Mouse (Mus musculus): ENCODE measurements around the gene Mpp6.

Gene Mpp6

DNA sequence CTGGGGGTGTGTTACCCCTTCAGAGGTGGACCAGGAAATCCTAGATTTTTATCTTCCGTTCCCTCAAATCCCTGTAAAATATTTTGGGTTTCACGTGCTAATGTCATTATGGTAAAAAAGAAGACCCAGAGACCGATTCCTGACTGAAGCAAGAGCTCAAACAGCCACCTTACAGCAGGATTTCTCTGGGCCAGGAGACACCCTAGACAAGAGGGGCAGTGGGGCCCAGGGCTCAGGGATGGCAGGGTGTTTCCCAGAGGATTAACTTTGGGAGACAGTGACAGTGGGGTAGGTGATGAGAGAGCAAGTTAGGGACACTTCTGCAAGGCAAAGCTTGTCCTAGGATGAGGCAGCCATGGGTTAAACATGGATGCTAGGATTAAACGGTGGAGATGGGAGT, 113.6 kb downstream of the Mpp6 start:
- no peak for DNase-seq (ENCODE audit: low spot score in 2 of 2)

DNA sequence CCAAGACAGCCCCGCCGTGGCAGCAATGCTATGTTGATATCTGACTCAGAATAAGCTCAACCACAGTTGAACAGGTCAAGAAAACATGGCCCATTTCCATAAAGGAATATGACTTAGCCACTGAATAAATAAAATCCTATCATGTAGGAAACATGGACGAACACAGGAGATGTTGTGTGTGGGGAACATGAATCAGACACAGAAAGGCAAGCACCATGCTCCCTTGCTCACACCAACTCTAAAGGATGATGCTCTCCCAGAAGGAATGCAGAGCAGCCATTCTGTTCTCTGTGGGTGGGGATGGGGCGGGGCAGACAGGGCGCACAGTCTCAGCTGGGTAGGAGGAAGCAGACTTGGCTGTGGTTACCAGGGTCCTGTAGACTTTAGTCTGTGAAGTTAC, 115.2 kb downstream of the Mpp6 start:
- no peak for DNase-seq (ENCODE audit: low spot score in 2 of 2)

- DNase-seq (ENCODE audit: low spot score in 2 of 2) = no peak
Observed at GRCm38 (mm10) chr6:50228180-50228579, 118.1 kb downstream of the Mpp6 start.

- no peak for DNase-seq (ENCODE audit: low spot score in 2 of 2)
Observed at GRCm38 (mm10) chr6:50231288-50231687, 121.2 kb downstream of the Mpp6 start.

- no peak for DNase-seq (ENCODE audit: low spot score in 2 of 2)
Observed at GRCm38 (mm10) chr6:50232984-50233383, 122.9 kb downstream of the Mpp6 start.

GRCm38 (mm10) chr6:50237963-50238362, 127.9 kb downstream of the Mpp6 start:
- no peak for DNase-seq (ENCODE audit: low spot score in 2 of 2)

GRCm38 (mm10) chr6:50239902-50240301, 129.9 kb downstream of the Mpp6 start:
- DNase-seq (ENCODE audit: low spot score in 2 of 2) = no peak

- no peak for DNase-seq (ENCODE audit: low spot score in 2 of 2)
Observed at GRCm38 (mm10) chr6:50240437-50240836, 130.4 kb downstream of the Mpp6 start.

- DNase-seq (ENCODE audit: low spot score in 2 of 2) = no peak
Observed at GRCm38 (mm10) chr6:50244126-50244525, 134.1 kb downstream of the Mpp6 start.

- DNase-seq (ENCODE audit: low spot score in 2 of 2) = no peak
Observed at GRCm38 (mm10) chr6:50244967-50245366, 134.9 kb downstream of the Mpp6 start.

GRCm38 (mm10) chr6:50247356-50247755, 137.3 kb downstream of the Mpp6 start:
- DNase-seq (ENCODE audit: low spot score in 2 of 2) = no peak

DNA sequence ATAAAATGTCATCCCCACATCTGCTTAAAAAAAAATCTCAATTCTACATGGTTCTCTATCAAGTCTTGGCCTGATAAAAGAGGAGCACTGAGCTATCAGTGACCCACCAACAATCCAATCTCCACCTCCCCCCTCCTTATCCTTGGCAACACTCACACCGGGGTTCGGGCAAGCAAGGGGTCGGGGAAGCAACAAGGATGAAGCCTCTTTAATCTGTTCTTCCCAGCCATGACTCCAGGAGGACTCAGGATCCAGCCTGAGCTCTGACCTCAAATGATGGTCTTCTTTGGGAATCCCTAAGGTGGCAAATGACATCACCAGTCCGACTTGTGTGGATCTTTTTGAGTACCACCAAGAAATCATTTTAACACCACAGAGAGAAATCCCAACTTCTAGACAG, 137.8 kb downstream of the Mpp6 start:
- DNase-seq (ENCODE audit: low spot score in 2 of 2) = no peak
